Mouse (Mus musculus) MEL (cell line): ENCODE measurements at regions not wholly inside any gene's neighbourhood (a gene's known extent, or its start where the extent isn't known, plus 50 kb on each side); places are given as distances from the start of the nearest gene placed in this dataset.

ENCODE experiments used
- CTCF ChIP-seq, 3 experiments: IDR thresholded peaks in 2 of 3; conservative IDR thresholded peaks in 1 of 3; 2 replicates each; pipeline ENCODE4 v1.5.1; 2011 to 2012; ENCODE audit warnings: low read length in 3 of 3, low read depth in 2 of 3, mild to moderate bottlenecking in 2 of 3, improper control_type of control experiment in 1 of 3, inconsistent platforms in 1 of 3, mixed read lengths in 1 of 3, moderate library complexity in 1 of 3; ENCODE audit not compliant: control insufficient read depth in 1 of 3, insufficient read depth in 1 of 3, poor library complexity in 1 of 3, severe bottlenecking in 1 of 3
- EP300 ChIP-seq, 2 experiments: IDR thresholded peaks; 2 replicates each; pipeline ENCODE4 v1.6.1; 2011; ENCODE audit warnings: improper control_type of control experiment in 2 of 2, low read length in 2 of 2, low read depth in 1 of 2, mild to moderate bottlenecking in 1 of 2
- HCFC1 ChIP-seq: IDR thresholded peaks from 2 replicates; pipeline ENCODE4 v1.6.1; 2012; ENCODE audit warnings: low read depth, mild to moderate bottlenecking, inconsistent platforms, low read length, improper control_type of control experiment, moderate library complexity
- NRF1 ChIP-seq: IDR thresholded peaks from 2 replicates; pipeline ENCODE4 v1.6.1; 2014; ENCODE audit warnings: low read depth, mild to moderate bottlenecking, inconsistent platforms, low read length, improper control_type of control experiment, moderate library complexity; ENCODE audit not compliant: poor library complexity, insufficient read depth, severe bottlenecking
- ZKSCAN1 ChIP-seq: IDR thresholded peaks from 2 replicates; pipeline ENCODE4 v1.6.1; 2012; ENCODE audit warnings: low read depth, mild to moderate bottlenecking, inconsistent platforms, low read length, improper control_type of control experiment, moderate library complexity

GRCm38 (mm10) chr9:86230673-86231350, 233.9 kb downstream of the Ube2cbp start:
- TF ChIP-seq ZKSCAN1 (no peak), CTCF (IDR thresholded peaks at IDR 0.05 in 2 of 3, conservative IDR thresholded peaks at IDR 0.05 in 1 of 3; ENCODE audit: control insufficient read depth in 1 of 3, insufficient read depth in 1 of 3, low read depth in 2 of 3, low read length in 3 of 3, poor library complexity in 1 of 3, severe bottlenecking in 1 of 3) (no peak), HCFC1 (no peak), NRF1 (no peak), EP300 (IDR thresholded peaks at IDR 0.05; ENCODE audit: low read depth in 1 of 2, low read length in 2 of 2) (no peak)
